Mouse (Mus musculus) cerebellum, postnatal 25 days (tissue): Measurements from ENCODE around the gene Abhd17c.
"Not testable (repeated sequence)": the region's sequence is repeated elsewhere in the genome, so short reads cannot be mapped to it uniquely, and the experiment has no call there.

Experiments
- DNase-seq, 2 experiments: peaks; one replicate each; pipeline ENCODE4 v3.0.0; 2021; ENCODE audit warnings: mixed read lengths in 2 of 2

Gene Abhd17c

DNA sequence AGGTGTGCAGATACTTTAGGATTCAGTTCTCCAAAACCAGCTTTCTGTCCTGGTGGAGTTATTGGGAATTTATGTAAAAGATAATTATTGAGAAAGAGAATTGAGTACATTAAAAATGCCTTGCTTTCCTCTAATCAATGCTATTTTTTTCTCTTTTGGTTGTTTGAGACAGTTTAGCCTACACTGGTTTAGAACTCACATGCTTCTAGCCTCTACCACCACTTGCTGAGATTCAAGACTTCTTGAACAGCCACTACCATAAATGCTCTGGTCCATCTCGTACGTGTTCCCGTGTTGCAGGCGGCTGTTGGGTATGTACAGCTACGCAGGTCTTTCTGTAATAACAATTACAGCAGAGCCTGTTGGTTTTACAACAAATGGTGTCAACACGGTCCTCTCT, 681 bp upstream of the Abhd17c start:
- no peak for DNase-seq

GRCm38 (mm10) chr7:84151960-84152334, 254 bp upstream of the Abhd17c start:
- DNase-seq = peak; percentile 93 to 97

DNA sequence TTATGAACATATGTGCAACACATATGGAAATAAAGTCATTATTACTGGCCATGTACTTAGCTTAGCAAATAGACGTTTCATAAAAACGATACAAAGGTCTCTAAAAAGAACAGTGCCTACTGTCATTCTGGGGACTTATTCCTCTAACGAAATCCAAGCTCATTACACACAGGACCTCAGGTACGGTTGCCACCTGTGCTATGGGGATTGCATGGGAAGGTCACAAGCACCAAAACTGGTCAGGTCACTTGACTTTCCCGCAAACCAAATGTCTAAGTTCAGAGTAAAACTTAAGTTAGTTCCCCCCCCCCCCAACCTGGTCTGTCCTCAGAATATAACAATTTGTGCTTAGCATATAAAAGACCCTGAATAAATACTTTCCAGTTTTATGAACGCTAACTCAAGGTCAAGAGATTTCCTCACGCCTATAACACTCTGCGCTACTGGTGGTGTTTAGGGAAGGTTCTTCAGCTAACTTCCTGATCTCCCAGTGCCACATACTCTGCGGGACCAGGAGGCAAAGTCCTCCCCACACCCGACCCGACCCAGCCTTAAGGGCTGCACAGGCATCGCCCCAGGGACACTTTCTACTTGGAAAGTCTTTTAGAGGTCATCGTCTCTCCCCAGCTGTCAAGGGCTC, 1.2 kb downstream of the Abhd17c start:
- no peak for DNase-seq

DNA sequence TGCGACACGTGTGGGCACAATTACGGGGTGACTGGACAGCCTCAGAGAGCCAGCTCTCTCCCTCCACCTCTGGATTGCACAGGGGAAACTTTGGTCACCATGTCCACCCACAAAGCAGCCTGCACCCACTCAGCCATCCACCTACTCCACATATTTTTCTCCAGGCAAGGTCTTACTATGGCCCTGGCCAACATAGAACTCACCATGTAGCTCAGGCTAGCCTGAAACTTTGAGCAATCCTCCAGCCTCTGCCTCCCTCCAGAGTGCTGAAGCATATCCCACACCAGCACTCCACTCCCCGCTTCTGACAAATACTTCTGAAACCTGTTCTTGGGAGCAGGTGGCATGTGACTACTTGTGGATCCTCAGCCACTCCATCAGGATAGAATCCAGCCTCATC, 1.9 kb downstream of the Abhd17c start:
- no peak for DNase-seq

- DNase-seq = no peak
Observed at GRCm38 (mm10) chr7:84148896-84149295, 2.8 kb downstream of the Abhd17c start.

GRCm38 (mm10) chr7:84147746-84148145, 3.9 kb downstream of the Abhd17c start:
- DNase-seq = no peak

- no peak for DNase-seq
Observed at GRCm38 (mm10) chr7:84145633-84146032, 6.1 kb downstream of the Abhd17c start.

GRCm38 (mm10) chr7:84142736-84143473, 8.8 kb downstream of the Abhd17c start:
- no peak for DNase-seq

GRCm38 (mm10) chr7:84142196-84142595, 9.5 kb downstream of the Abhd17c start:
- DNase-seq = no peak

- DNase-seq = no peak
Observed at GRCm38 (mm10) chr7:84139566-84139965, 12.1 kb downstream of the Abhd17c start.

DNA sequence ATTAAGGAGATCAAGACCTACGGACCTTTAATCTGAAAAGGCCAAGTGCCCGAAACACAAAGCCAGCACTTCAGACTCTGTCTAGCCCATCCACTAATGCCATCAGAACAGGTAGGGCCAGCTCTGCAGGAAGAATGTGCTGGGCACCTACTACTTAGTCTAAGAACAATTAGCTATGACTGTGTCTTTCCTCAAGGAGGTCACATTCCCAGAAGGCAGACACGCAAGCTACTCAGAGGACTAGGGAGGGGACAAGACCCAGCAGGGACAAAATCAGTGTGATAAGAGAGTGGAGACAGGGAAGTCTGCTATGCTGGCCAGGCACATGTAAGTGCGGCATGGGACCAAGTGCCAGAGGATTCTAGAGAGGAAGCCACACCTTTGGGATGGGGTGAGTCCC, 13.0 kb downstream of the Abhd17c start:
- DNase-seq = no peak

DNA sequence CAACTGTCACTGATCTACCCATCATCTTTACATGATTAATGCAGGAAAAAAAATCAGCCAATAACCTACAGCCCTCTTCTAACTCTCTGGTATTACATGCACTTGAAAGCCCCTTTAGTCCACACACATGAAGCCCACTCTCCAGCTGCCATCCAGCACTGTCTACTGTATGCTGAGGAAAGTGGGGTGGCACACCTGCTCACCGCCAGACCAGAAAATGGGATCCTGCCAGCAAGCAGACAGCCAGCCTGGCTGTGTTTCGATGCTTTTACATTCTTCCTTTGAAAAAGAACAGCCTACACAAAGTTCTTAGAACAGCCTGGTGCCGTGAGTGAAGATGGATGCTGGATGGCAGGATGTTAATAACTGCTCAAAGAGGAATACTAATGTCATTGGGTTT, 13.9 kb downstream of the Abhd17c start:
- no peak for DNase-seq

DNA sequence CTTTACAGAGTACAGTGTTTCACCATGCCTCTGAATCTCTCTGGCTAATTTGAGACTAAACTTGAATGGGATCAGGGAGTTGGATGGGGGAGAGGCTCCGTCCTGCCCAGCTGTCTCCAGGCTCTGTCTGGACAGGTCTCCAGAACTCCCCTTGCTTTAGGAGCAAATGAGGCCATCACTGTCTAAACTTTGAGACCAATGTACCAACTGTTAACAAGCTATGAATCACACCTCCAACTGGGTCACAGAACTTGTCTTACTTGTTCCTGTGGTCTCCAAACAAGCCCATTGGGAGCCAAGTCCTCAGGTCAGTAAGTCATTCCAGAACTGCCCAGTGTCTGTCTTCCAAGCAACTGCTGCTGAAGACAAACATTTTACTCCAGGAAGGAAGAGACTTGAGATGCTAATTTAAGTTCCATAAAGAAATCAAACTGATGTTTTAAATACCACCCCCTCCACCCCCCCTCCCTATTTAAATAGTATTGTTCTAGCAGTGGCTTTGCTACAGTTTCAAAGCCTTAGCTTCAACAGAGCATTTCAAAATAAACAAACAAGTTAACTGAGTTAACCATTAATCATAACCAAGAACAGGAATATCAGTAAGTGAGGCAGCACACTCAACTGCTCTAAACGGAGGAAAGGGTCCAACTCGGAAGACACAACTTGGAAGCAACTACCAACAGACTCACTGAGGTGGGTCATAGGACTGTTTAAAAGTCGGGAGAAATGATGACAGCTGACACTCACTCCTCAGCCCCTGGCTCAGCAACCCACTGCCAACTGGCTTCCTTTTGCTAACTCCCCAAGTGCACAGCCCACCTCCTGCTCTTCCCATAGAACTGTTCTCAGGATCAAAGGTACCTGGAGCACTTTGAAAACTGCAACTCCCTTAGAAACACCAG, 15.6 kb downstream of the Abhd17c start:
- DNase-seq = no peak

DNA sequence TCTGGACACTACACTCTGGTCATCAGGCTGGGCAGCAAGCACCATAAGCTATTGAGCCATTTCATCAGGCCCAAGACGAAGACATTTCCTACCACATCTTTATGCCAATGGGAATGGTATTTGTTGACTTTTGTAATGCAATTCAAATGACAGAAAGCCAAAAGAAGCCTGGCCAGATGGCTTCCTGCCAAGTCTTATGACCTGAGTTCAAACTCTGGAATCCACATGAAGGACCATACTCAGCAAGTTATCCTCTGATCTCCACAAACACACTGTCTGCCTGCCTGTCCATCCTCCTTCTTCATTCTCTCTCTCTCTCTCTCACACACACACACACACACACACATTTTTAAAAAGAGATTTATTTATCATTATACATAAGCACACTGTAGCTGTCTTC, 19.0 kb downstream of the Abhd17c start:
- peak in 1 of 2 experiments; percentile 33 for DNase-seq

- no peak for DNase-seq
Observed at GRCm38 (mm10) chr7:84131736-84132135, 20.0 kb downstream of the Abhd17c start.

GRCm38 (mm10) chr7:84128661-84129060, 23.0 kb downstream of the Abhd17c start:
- DNase-seq = peak; percentile 43 to 48

DNA sequence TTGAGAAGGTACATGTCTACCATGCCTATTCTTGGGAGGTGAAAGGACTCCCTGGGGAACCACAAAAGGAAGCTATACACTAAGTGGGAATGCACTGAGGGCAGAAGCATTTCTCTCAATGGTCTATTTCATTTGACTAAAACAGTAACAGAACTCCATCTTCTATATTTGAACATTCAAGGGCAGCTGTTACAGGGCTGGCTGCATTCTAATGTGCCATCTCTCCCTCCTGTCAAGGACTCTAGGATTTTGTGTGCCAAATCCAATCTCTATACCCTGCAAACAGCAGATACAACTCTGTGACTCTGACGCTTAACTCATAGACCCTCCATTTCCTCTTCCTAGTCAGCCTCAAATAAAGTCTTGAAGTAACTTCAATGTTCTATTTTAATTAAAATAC, 26.0 kb downstream of the Abhd17c start:
- DNase-seq = no peak

- not testable (repeated sequence) for DNase-seq
Observed at GRCm38 (mm10) chr7:84123651-84124050, 28.0 kb downstream of the Abhd17c start.

- DNase-seq = no peak
Observed at GRCm38 (mm10) chr7:84121778-84122177, 29.9 kb downstream of the Abhd17c start.

GRCm38 (mm10) chr7:84120142-84120760, 31.4 kb downstream of the Abhd17c start:
- no peak for DNase-seq

GRCm38 (mm10) chr7:84119216-84120105, 32.2 kb downstream of the Abhd17c start:
- DNase-seq = no peak

DNA sequence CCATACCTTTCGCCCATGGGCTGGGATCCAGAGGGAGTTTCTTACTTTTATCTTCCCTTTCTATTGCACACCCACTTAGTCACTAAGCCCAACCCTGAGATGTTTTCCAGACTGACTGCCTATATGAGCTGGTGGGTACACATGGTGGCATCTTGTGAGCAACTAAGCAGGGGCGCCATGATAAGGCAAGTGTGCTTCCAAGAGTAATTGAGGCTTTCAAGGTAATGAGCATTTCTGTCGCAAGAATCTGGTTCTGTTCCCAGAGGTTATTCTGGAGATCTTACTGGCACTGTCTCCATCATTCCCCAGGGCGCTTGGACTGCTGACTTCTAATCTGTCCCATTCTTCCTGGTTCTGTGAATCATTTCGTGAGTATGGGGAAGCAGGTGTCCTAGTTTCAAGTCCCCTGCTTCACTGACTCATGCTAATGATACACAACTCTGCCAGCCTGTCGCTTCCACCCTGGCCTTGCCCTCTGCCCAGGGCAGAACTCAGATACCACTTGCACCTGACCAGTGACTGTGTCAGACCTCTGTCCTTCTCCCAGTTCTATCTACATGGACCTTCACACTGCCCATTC, 34.1 kb downstream of the Abhd17c start:
- peak in 1 of 2 experiments; percentile 25 for DNase-seq
